Mouse (Mus musculus) adrenal gland, postnatal 36 days (tissue): ENCODE data around the gene Rars2. TPM values are rescaled to one million over a fixed set of nuclear protein-coding genes. Genes with fewer than 3 reads are reported as not detected.
A peak's percentile ranks its signal among the peaks of the same experiment; 100 is the strongest.

Source experiments
- DNase-seq, 2 experiments: peaks; one replicate each; pipeline ENCODE4 v3.0.0; 2021; ENCODE audit warnings: mixed read lengths in 1 of 2
- total RNA-seq, 2 experiments: library from RNA; stranded (reverse); gene quantifications; 2 replicates each; pipeline ENCODE4 v1.2.3; 2021

Rars2 gene
- total RNA-seq, 2 experiments from 2014 or later = 38.7 to 39.3 TPM

DNA sequence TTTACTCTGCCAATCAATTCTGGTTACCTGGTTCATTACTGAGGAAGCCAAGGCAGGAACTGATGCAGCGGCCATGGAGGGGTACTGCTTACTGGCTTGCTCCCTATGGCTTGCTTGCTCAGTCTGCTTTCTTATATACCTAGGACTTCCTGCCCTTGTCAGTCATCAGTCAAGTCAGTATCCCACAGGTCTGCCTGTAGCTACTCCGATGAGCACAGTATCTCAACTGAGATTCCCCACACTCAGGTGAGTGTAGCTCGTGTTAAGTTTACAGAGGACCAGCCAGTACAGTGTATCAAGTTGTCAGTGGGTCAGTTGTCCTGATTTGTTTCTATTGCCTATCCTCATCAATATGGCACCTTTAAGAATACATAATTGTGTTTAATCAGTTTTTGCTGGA is 26.0 kb downstream of the Rars2 start:
- DNase-seq = no peak

DNA sequence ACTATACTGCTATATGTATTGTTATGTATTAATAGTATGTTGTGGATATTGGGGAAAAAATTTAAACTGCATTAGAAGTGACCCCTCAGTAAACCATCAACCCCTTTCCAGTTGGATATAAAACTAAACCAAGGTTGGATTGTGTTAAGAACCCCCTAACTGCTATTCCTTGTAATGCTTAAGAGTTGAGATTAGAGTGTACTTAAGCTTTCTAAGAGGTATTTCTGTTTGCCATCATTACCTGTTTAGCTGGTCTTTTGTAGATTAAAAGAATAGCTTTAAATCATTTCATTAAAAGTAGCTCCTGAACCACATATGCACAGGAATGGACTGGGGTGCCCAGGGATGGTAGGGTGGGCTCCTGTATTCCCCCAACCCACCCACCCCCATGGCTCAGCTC is 30.0 kb downstream of the Rars2 start:
- DNase-seq = no peak

GRCm38 (mm10) chr4:34653179-34653578 is 38.4 kb downstream of the Rars2 start:
- DNase-seq = no peak

- no peak for DNase-seq
Observed at GRCm38 (mm10) chr4:34656101-34656500, 41.3 kb downstream of the Rars2 start.

DNA sequence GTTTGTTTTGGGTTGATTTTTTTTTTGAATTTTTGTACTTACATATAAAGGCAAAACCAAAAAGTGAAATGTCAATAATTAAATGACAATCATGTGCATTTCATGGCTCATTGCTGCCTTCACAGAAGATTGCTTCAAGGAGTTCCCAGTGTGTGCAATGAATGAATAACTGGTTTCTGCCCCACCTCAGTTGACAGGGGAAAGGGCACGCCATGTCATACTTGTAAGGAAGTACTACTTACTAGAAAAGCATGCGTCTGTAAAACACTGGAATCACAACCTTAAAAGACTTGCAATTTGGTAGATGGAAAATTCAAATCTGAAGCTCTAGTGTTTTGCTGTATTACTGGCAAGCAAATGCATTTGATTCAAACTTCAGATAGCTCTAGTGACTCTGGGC is 44.3 kb downstream of the Rars2 start:
- no peak for DNase-seq

DNA sequence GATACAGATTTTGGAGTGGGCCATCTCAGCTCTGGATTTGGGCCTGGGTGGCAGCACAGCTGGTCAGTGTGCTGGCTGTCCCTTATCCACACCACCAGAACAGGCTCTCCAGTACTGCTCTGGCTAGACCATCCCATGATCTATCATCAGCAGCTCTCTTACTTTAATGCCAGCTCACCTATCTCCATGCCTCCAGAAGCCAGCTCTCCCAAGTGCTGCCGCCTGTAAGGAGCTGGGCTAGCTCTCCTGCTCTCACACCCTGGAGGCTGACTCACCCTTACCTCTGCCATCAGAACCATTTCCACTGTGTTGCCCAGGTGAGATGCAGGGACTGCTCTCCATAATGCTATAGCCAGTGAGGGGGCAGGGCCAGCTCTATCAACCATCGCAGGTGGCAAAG is 46.8 kb downstream of the Rars2 start:
- no peak for DNase-seq

DNA sequence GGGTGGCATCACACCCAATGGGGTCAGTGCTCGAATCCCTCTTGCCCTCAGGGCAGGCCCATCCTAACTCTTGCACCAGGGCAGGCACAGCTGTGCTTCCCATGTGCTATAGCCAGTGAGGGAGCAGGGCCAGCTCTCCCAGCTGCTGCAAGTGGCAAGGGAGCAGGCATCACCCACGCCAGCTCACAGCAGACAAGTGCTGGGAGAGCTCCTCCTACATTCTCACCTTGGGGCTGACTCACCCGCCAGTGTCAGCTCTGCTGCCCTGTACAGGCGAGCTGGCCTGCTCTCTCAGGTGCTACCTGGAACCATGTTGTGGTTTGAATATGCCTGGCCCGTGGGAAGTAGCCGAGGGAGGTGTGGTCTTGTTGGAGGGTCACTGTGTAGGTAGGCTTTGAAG is 47.2 kb downstream of the Rars2 start:
- DNase-seq = no peak

DNA sequence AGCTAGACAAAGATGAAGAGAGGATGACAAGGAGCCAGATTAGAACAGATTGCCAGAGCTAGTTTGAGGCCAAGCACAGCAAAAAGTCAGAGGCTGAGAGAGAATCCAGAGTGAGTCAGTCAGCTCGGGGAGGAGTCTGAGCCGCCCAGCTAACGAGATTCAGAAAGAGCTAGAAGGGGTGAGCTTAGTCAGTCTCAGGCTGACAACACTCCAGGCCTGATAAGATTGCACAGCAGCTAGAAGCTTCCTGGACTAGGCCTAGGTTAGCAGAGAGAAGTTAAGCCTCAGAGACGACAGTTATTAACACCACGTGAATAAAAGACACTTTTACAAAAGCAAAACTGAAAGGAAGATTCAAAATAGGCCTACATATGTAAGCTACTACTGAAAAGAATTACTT is 53.2 kb downstream of the Rars2 start:
- no peak for DNase-seq

- no peak for DNase-seq
Observed at GRCm38 (mm10) chr4:34673721-34674120, 59.0 kb downstream of the Rars2 start.

GRCm38 (mm10) chr4:34680530-34680929 is 65.8 kb downstream of the Rars2 start:
- peak in 1 of 2 experiments; percentile 14 for DNase-seq

DNA sequence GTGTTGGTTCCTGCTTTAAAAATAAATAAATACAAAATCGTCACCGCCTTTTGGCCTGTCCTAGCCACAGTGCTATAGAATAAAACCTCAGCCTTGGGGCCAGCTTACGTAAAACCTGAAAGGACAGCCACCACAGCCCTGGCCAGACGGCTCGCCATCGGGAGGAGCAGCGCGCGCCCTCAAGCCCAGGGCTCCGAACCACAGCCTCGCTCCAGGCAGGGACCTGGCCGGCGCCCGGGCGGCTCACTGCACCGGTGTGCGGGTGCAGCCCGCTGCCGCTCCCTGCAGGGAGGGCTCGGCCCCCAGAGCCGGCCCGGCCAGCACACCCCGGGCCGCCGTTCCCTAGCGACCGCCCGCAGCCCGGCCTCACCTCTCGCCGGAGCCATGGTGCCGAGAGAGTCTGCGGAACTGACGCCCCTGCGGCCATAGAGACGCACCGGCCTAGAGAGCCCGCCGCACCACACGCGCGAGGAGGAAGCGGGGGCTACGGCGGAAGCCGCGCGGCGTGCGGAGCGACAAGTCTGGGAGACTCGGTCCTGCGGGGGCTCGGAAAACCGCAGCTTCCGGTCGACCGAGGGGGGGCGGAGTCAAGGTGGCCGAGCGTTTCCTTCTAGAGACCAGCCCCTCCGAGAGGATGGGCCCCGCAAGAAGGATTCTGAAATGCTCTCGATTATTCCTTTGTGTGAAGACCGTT is 72.3 kb downstream of the Rars2 start, which contains the start of gene Slc35a1:
Gene Slc35a1, minus strand, starts transcription at position 565 of the 694 bp plus-strand sequence.
- DNase-seq = peak; percentile 96 to 97

DNA sequence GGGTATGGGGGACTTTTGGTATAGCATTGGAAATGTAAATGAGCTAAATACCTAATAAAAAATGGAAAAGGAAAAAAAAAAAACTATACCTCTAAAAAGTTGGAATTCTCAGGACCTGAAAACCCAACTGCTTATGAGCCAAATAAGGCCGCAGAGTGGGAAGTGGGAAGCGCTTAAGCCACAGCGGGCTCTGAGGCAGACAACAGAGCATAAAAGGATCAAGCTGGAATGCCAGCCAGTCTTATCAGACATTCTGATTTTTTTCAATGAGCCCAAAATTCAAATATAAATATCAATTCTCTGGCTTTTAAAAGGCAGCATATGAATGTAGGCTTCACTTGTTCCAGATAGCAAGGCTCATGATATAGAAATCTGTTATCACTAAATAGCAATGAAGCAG is 73.3 kb downstream of the Rars2 start:
- DNase-seq = no peak

DNA sequence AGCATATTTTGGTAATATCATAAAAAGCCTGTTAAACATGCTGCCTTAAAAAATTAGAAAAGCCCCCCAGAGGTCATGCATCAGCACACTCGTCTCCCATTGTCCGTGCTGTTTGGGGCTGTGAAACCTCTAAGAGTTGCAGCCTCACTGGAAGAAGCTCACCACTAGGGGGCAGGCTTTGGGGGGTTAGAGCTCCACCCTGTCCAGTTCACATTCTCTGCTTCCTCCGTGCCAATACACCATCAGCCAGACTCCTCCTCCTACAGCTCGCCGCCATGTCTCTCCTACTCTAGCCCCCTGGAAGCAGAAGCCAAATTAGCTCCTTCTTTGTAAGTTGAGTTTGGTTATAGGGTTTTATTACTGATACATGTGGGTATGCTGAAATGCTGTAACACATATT is 86.8 kb downstream of the Rars2 start:
- peak; percentile 84 to 90 for DNase-seq

- DNase-seq = no peak
Observed at GRCm38 (mm10) chr4:34702231-34702630, 87.5 kb downstream of the Rars2 start.

GRCm38 (mm10) chr4:34703029-34703428 is 88.3 kb downstream of the Rars2 start:
- no peak for DNase-seq

DNA sequence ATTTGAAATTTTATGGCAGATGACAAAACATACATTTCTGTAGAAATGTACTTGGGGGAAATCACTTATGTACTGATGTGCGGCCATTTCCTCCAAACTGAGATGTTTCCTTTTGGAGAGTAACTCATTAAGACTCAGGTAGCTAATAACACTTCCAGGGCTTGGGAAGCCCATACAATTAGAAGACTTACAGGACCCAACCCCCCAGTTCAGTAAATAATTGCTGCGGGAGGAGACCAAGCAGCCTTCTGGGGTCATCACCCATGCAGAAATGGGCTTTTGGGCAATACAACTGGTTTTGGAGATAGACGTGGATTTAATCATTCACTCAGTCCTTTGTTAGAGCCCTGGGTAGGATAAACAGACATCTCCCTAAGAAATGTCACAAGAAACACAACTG is 92.5 kb downstream of the Rars2 start:
- no peak for DNase-seq

GRCm38 (mm10) chr4:34708127-34708526 is 93.4 kb downstream of the Rars2 start:
- DNase-seq = no peak

Other genes starting within 250 kb of the Rars2 start
- 10 to 100 TPM; 79.8 to 86.1 TPM for gene Akirin2, start 64.0 kb upstream of the Rars2 start, total RNA-seq
- gene Orc3, start within 50 bp of the Rars2 start, total RNA-seq = 10 to 100 TPM; 58.0 to 61.2 TPM
- gene Slc35a1, start 72.5 kb downstream of the Rars2 start, total RNA-seq = 10 to 100 TPM; 39.5 to 49.9 TPM
- 1 to 10 TPM in 1 of 2 experiments, not detected in 1; 2.2 TPM for gene Cfap206, start 115.2 kb downstream of the Rars2 start, total RNA-seq
- gene Gm136, start 141.3 kb downstream of the Rars2 start, total RNA-seq = not detected
- gene Smim8, start 163.5 kb downstream of the Rars2 start, total RNA-seq = 10 to 100 TPM; 19.1 to 23.8 TPM